Mouse (Mus musculus): ENCODE measurements around the gene Wipi1.

DNA sequence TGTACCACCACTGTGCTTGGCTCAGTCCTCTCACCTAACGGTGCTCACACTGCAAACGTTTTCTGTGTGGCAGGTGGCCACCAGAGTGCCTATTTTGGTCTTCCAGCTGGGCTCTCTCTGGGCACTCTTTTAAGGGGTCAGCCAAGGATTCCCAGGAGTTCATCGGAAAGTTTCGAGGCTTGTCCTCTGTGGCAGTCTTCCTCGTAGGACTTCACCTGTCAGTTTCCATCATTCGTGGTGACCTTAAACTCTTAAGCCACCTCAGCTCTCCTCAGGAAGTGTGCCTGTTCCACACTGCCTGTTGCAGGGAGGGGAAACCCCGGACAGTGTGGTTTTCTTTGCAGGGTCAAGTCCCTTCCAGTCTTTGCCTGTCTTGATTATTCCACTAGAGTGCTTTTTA lies 42.0 kb downstream of the Wipi1 start:
- TF ChIP-seq POLR2A (IDR thresholded peaks at IDR 0.05; ENCODE audit: low read depth, low read length) (no peak), CTCF (IDR thresholded peaks at IDR 0.05; ENCODE audit: extremely low read depth, insufficient read length, insufficient replicate concordance, low read depth, low read length) (no peak)
